ENCODE assay signal across 9 mouse cellular contexts in genomic region chr17:80255208-80255607, GRCm38 (mm10). TPM values are rescaled to one million over a fixed set of nuclear protein-coding genes. Genes with fewer than 3 reads are reported as not detected.
DNase-seq lines count a peak whose midpoint lies in the region; ATAC-seq and TF ChIP-seq lines count a peak whose summit lies in the region.
"Had no signal": no experiment of that assay in that cellular context is flagged by ENCODE, and none has a peak within 500 bp of the region (broad histone marks: within the 10 kb centered on the region; RNA-seq: fewer than 3 reads in every experiment).

No protein-coding gene starts in this region.

- H3K27me3 ChIP-seq in hindbrain, postnatal 0 days (ENCODE audit: insufficient read depth, low read length) = no peaks in the 10 kb centered on the region

- H3K27ac ChIP-seq in hindbrain, postnatal 0 days = no peak overlapping the region

- no peaks in the 10 kb centered on the region for H3K4me1 ChIP-seq in hindbrain, postnatal 0 days (ENCODE audit: insufficient read depth, low read length)

- no peak for ATAC-seq in hindbrain, postnatal 0 days

- H3K9ac ChIP-seq in hindbrain, postnatal 0 days (replicated peaks; ENCODE audit: low read length) = no peak overlapping the region

- no peak for TF ChIP-seq CTCF in hindbrain, postnatal 0 days (IDR thresholded peaks at IDR 0.05; ENCODE audit: low read depth)

- H3K4me2 ChIP-seq in hindbrain, postnatal 0 days (ENCODE audit: low read depth, low read length) = no peak overlapping the region

- H3K36me3 ChIP-seq in hindbrain, postnatal 0 days (ENCODE audit: insufficient read depth, low read length) = peaks cover 71% of the 10 kb centered on the region

- no peak overlapping the region for H3K4me3 ChIP-seq in hindbrain, postnatal 0 days (ENCODE audit: low read length)

- no peaks in the 10 kb centered on the region for H3K9me3 ChIP-seq in hindbrain, postnatal 0 days (ENCODE audit: low read length)

- WGBS in hindbrain, postnatal 0 days = 70% methylated on average over 13 of the region's 13 CpGs

- peak; percentile 68 for DNase-seq in 3134 (ENCODE audit: extremely low read depth, insufficient read length, low spot score)
- DNase-seq in R1 (ENCODE audit: low read depth, low spot score) = peak; percentile 97
- DNase-seq in gastrocnemius, adult 8-10 months (ENCODE audit: low spot score in 2 of 2) = peak; percentile 72 to 77
- peak; percentile 38 for DNase-seq in kidney, adult 9 months
- DNase-seq in mesoderm, embryonic 11.5 days (ENCODE audit: low read depth, low spot score) = peak; percentile 56
- DNase-seq in thymus, postnatal 36 days = no peak
- no peak for DNase-seq in layer of hippocampus, adult 9-11 months
- no peak for DNase-seq in hindbrain, postnatal 0 days (ENCODE audit: low spot score)

RNA-seq across cellular contexts. Expression of gene Gemin6, which starts 31.0 kb away (rescaled TPM):
- 1 to 10 TPM; 6.0 to 8.1 (median 7.2) TPM for total RNA-seq in gastrocnemius, adult 8-10 months (2022)
- 2.1 and 3.3 TPM in 2 replicates for total RNA-seq in hindbrain, postnatal 0 days (2014; rRNA removed)
- 17.9 and 19.1 TPM in 2 replicates for polyA plus RNA-seq in hindbrain, postnatal 0 days (2015; fragmentation: Nextera tagmentation; extraction: Ambion mirVana)

RNA-seq across cellular contexts. Expression of gene Morn2, which starts 34.8 kb away (rescaled TPM):
- 1 to 10 TPM; 5.5 to 9.6 (median 7.1) TPM for total RNA-seq in gastrocnemius, adult 8-10 months (2022)
- 13.4 and 17.1 TPM in 2 replicates for total RNA-seq in hindbrain, postnatal 0 days (2014; rRNA removed)
- 54.5 and 56.3 TPM in 2 replicates for polyA plus RNA-seq in hindbrain, postnatal 0 days (2015; fragmentation: Nextera tagmentation; extraction: Ambion mirVana)

RNA-seq across cellular contexts. Expression of gene Dhx57, which starts 35.1 kb away (rescaled TPM):
- total RNA-seq in gastrocnemius, adult 8-10 months (2022) = 10 to 100 TPM in 1 of 4 experiments, 1 to 10 TPM in 3; 6.8 to 10.0 (median 7.6) TPM
- total RNA-seq in hindbrain, postnatal 0 days (2014; rRNA removed) = 51.2 and 54.3 TPM in 2 replicates
- polyA plus RNA-seq in hindbrain, postnatal 0 days (2015; fragmentation: Nextera tagmentation; extraction: Ambion mirVana) = 30.0 and 31.5 TPM in 2 replicates

RNA-seq across cellular contexts. Expression of gene Ttc39d, which starts 47.9 kb away (rescaled TPM):
- total RNA-seq in gastrocnemius, adult 8-10 months (2022) = under 1 TPM in 1 of 4 experiments, not detected in 3; 0.13 TPM
- not detected in 2 replicates for total RNA-seq in hindbrain, postnatal 0 days (2014; rRNA removed)
- polyA plus RNA-seq in hindbrain, postnatal 0 days (2015; fragmentation: Nextera tagmentation; extraction: Ambion mirVana) = 0.09 TPM in 1 of 2 replicates, not detected in the other
- polyA plus RNA-seq: neural tube, embryonic 11.5 days had no signal

RNA-seq across cellular contexts. Expression of gene Srsf7, which starts 48.1 kb away (rescaled TPM):
- 10 to 100 TPM; 25.5 to 31.1 (median 28.5) TPM for total RNA-seq in gastrocnemius, adult 8-10 months (2022)
- 111 and 129 TPM in 2 replicates for total RNA-seq in hindbrain, postnatal 0 days (2014; rRNA removed)
- polyA plus RNA-seq in hindbrain, postnatal 0 days (2015; fragmentation: Nextera tagmentation; extraction: Ambion mirVana) = 227 and 240 TPM in 2 replicates

Comparison
In these comparisons a context has a peak if more than half of its experiments do, and no peak if none do; other contexts are left out.
1. DNase-seq: peak in 3134 (single experiment), R1 (single experiment), gastrocnemius, adult 8-10 months (2 of 2), kidney, adult 9 months (single experiment) and mesoderm, embryonic 11.5 days (single experiment); none in thymus, postnatal 36 days (0 of 2), layer of hippocampus, adult 9-11 months (single experiment) and hindbrain, postnatal 0 days (single experiment).